Mouse (Mus musculus): Measurements from ENCODE around the gene Ccnj.

DNA sequence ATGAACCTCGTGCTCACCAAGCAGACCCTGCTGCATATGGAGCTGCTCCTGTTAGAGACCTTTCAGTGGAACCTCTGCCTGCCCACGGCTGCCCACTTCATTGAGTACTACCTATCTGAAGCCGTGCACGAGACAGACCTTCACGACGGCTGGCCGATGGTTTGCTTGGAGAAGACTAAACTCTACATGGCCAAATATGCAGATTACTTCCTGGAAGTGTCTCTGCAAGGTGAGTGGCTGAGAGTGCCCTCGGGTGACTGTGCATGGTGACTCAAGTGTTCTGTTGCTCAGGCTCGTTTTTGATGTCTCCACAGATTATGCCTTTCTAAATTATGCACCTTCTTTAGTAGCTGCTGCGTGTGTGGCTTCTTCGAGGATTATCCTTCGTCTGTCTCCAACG is 13.7 kb downstream of the Ccnj start:
- TF ChIP-seq POLR2A (IDR thresholded peaks at IDR 0.05; ENCODE audit: borderline replicate concordance, low read depth, low read length) (no peak), CTCF (IDR thresholded peaks at IDR 0.05; ENCODE audit: low read depth, low read length) (no peak)

Measured in bone marrow macrophage, adult 2 months (primary cell).